Mouse (Mus musculus) erythroblast, adult 5-6 weeks (primary cell): ENCODE results near the gene Art2b. TPM values are rescaled to one million over a fixed set of nuclear protein-coding genes. Genes with fewer than 3 reads are reported as not detected.
"Not testable (repeated sequence)": the region's sequence is repeated elsewhere in the genome, so short reads cannot be mapped to it uniquely, and the experiment has no call there.

Experiments
- ATAC-seq: replicated peaks from 2 replicates; pipeline ENCODE4 v1.8.0; 2016; ENCODE audit warnings: moderate number of reproducible peaks, mild to moderate bottlenecking, moderate TSS enrichment, inconsistent platforms; ENCODE audit not compliant: poor library complexity, low FRiP score, severe bottlenecking
- total RNA-seq, 2 experiments: library from RNA; stranded (forward) in 1 of 2; stranded (reverse) in 1 of 2; fragments of 150-400 nt in 1 of 2; fragments of 200-764, 138-1000 nt in 1 of 2; gene quantifications; 2 replicates each; pipeline versions ENCODE4 v1.2.3 to v1.2.4; 2015 to 2017; ENCODE audit warnings: low replicate concordance in 2 of 2

Gene Art2b
- not detected in 2 replicates for total RNA-seq (2015; ENCODE audit: low replicate concordance)
- 0.14 TPM in 1 of 2 replicates, not detected in the other for total RNA-seq (2017; ENCODE audit: low replicate concordance)

GRCm38 (mm10) chr7:101585408-101585807 lies at the start of gene Art2b:
Gene Art2b (minus strand): TSS chr7:101585600.
- ATAC-seq: no peak

GRCm38 (mm10) chr7:101634513-101634912 lies 49.1 kb upstream of the Art2b start:
- ATAC-seq: no peak

GRCm38 (mm10) chr7:101633629-101634177 lies 48.3 kb upstream of the Art2b start:
- no peak for ATAC-seq

GRCm38 (mm10) chr7:101628481-101628880 lies 43.1 kb upstream of the Art2b start:
- ATAC-seq: no peak

GRCm38 (mm10) chr7:101627166-101627565 lies 41.8 kb upstream of the Art2b start:
- not testable (repeated sequence) for ATAC-seq

- no peak for ATAC-seq
Observed at GRCm38 (mm10) chr7:101624283-101624682, 38.9 kb upstream of the Art2b start.

- 0 out of 2 replicates have a peak, but pooled peaks have one; percentile 48 for ATAC-seq
Observed at GRCm38 (mm10) chr7:101621861-101622260, 36.5 kb upstream of the Art2b start.

GRCm38 (mm10) chr7:101620373-101620772 lies 35.0 kb upstream of the Art2b start:
- no peak for ATAC-seq

GRCm38 (mm10) chr7:101618273-101618672 lies 32.9 kb upstream of the Art2b start:
- ATAC-seq: no peak

GRCm38 (mm10) chr7:101617438-101618165 lies 32.2 kb upstream of the Art2b start:
- ATAC-seq: no peak

GRCm38 (mm10) chr7:101616136-101616835 lies 30.9 kb upstream of the Art2b start:
- ATAC-seq: no peak

- no peak for ATAC-seq
Observed at GRCm38 (mm10) chr7:101615406-101615805, 30.0 kb upstream of the Art2b start.

GRCm38 (mm10) chr7:101612786-101613527 lies 27.6 kb upstream of the Art2b start:
- not testable (repeated sequence) for ATAC-seq

- no peak for ATAC-seq
Observed at GRCm38 (mm10) chr7:101607845-101608244, 22.4 kb upstream of the Art2b start.

GRCm38 (mm10) chr7:101600406-101600805 lies 15.0 kb upstream of the Art2b start:
- no peak for ATAC-seq

GRCm38 (mm10) chr7:101598482-101598881 lies 13.1 kb upstream of the Art2b start:
- ATAC-seq: no peak

- no peak for ATAC-seq
Observed at GRCm38 (mm10) chr7:101594969-101595368, 9.6 kb upstream of the Art2b start.

- not testable (repeated sequence) for ATAC-seq
Observed at GRCm38 (mm10) chr7:101584271-101584670, 1.1 kb downstream of the Art2b start.

- no peak for ATAC-seq
Observed at GRCm38 (mm10) chr7:101582012-101582411, 3.4 kb downstream of the Art2b start.

GRCm38 (mm10) chr7:101580863-101581262 lies 4.5 kb downstream of the Art2b start:
- ATAC-seq: not testable (repeated sequence)
